13 mouse cellular contexts compared by ENCODE assay signal in the genomic region with DNA sequence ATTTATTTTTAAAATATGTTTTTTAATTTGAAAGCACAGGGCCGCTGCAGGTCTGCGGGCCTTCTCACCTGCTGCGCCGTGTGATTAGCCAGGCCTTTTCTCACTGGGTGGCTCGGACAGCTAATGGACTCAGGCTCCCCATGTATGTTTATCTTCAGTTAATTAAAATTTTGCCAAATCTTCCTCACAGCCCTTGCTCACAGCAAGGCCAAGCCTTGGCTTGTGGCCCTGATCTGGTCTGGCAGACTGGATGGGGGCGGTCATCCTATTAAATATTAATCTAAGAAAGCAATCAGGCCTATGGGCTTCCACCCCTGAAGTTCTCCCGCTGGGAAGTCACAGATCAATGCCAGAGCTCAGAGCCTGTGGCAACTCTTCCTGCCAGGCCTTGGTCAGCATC.
DNase-seq lines count a peak whose midpoint lies in the region; ATAC-seq lines count a peak whose summit lies in the region.
"Had no signal": no experiment of that assay in that cellular context is flagged by ENCODE, and none has a peak within 500 bp of the region (broad histone marks: within the 10 kb centered on the region; RNA-seq: fewer than 3 reads in every experiment).

No protein-coding gene starts in this region.

- H3K4me3 ChIP-seq in kidney, embryonic 16.5 days (ENCODE audit: low read length), result no peak overlapping the region
- H3K4me3 ChIP-seq in midbrain, embryonic 15.5 days, result no peak overlapping the region
- H3K4me3 ChIP-seq: forebrain, embryonic 15.5 days; heart, embryonic 13.5 days had no signal

- no peaks in the 10 kb centered on the region for H3K36me3 ChIP-seq in kidney, embryonic 16.5 days (ENCODE audit: insufficient read depth, low read length)
- no peaks in the 10 kb centered on the region for H3K36me3 ChIP-seq in midbrain, embryonic 15.5 days (replicated peaks)
- H3K36me3 ChIP-seq: forebrain, embryonic 15.5 days; heart, embryonic 13.5 days had no signal

- H3K27ac ChIP-seq in kidney, embryonic 16.5 days (ENCODE audit: low read length), result peak overlapping the region; percentile 66
- H3K27ac ChIP-seq in midbrain, embryonic 15.5 days, result 0 out of 2 replicates have a peak overlapping the region, but pooled peaks have one; percentile 10
- H3K27ac ChIP-seq: forebrain, embryonic 15.5 days; heart, embryonic 13.5 days had no signal

- no peak overlapping the region for H3K9ac ChIP-seq in kidney, embryonic 16.5 days (replicated peaks; ENCODE audit: low read length)
- no peak overlapping the region for H3K9ac ChIP-seq in midbrain, embryonic 15.5 days
- H3K9ac ChIP-seq: forebrain, embryonic 15.5 days; heart, embryonic 13.5 days had no signal

- 0 out of 2 replicates have a peak, but pooled peaks cover 11% of the 10 kb centered on the region for H3K4me1 ChIP-seq in kidney, embryonic 16.5 days (ENCODE audit: insufficient read depth, low read length)
- peaks cover 7% of the 10 kb centered on the region for H3K4me1 ChIP-seq in midbrain, embryonic 15.5 days

- H3K4me2 ChIP-seq in kidney, embryonic 16.5 days (replicated peaks; ENCODE audit: low read depth, low read length), result no peak overlapping the region
- no peak overlapping the region for H3K4me2 ChIP-seq in midbrain, embryonic 15.5 days
- H3K4me2 ChIP-seq: forebrain, embryonic 15.5 days; heart, embryonic 13.5 days had no signal

- 72% methylated on average over 7 of the region's 7 CpGs for WGBS in kidney, embryonic 16.5 days
- 62% methylated on average over 7 of the region's 7 CpGs for WGBS in midbrain, embryonic 15.5 days

- H3K9me3 ChIP-seq in kidney, embryonic 16.5 days (ENCODE audit: low read length), result no peaks in the 10 kb centered on the region
- no peaks in the 10 kb centered on the region for H3K9me3 ChIP-seq in midbrain, embryonic 15.5 days
- H3K9me3 ChIP-seq: forebrain, embryonic 15.5 days; heart, embryonic 13.5 days had no signal

- DNase-seq in ovary, adult 18-20 months (ENCODE audit: low spot score), result peak; percentile 39
- DNase-seq in ovary, postnatal 10 days (ENCODE audit: low spot score), result no peak
- peak; percentile 65 for DNase-seq in cerebellum, adult 9-10 months
- DNase-seq in left cerebral cortex, adult 9 months (ENCODE audit: low spot score in 2 of 2), result no peak
- DNase-seq in adrenal gland, adult 18-20 months (ENCODE audit: low spot score in 2 of 2), result no peak
- DNase-seq: adrenal gland, adult 8-10 months; embryo, embryonic 11 days had no signal

- peak; percentile 87 for ATAC-seq in kidney, embryonic 16.5 days (ENCODE audit: low FRiP score, low TSS enrichment)
- ATAC-seq in midbrain, embryonic 15.5 days (replicated peaks), result peak; percentile 56; the same call in 1 of the 2 replicates
- ATAC-seq in monocyte, adult 5-6 weeks (replicated peaks; ENCODE audit: insufficient number of reproducible peaks, low FRiP score, low TSS enrichment, poor library complexity, severe bottlenecking), result no peak
- ATAC-seq: forebrain, embryonic 15.5 days; lung, postnatal 0 days had no signal

- H3K27me3 ChIP-seq in kidney, embryonic 16.5 days (ENCODE audit: insufficient read depth, low read length), result no peaks in the 10 kb centered on the region
- no peaks in the 10 kb centered on the region for H3K27me3 ChIP-seq in midbrain, embryonic 15.5 days (replicated peaks)
- H3K27me3 ChIP-seq: forebrain, embryonic 15.5 days; heart, embryonic 13.5 days had no signal

Comparison
In these comparisons a context has a peak if more than half of its experiments do, and no peak if none do; other contexts are left out.
1. DNase-seq: peak in ovary, adult 18-20 months (single experiment) and cerebellum, adult 9-10 months (single experiment); none in ovary, postnatal 10 days (single experiment), left cerebral cortex, adult 9 months (0 of 2) and adrenal gland, adult 18-20 months (0 of 2).